In the genomic region with DNA sequence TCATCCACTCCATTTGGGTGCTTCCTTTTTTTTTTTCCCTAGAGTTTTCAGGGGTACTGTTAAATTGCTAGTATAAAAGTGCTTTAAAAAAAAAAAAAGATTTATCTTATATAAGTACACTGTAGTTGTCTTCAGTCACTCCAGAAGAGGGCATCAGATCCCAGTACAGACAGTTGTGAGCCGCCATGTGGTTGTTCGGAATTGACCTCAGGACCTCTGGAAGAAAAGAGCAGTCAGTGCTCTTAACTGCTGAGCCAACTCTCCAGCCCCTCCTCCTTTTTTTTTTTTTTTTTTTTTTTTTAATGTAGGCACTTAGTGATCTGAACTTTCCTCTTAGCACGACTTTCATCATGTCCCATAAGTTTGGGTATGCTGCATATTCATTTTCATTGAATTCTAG, we compare ENCODE assay signal across 25 mouse cellular contexts. TPM values are rescaled to one million over a fixed set of nuclear protein-coding genes. Genes with fewer than 3 reads are reported as not detected.
DNase-seq lines count a peak whose midpoint lies in the region; ATAC-seq and TF ChIP-seq lines count a peak whose summit lies in the region.
"Had no signal": no experiment of that assay in that cellular context is flagged by ENCODE, and none has a peak within 500 bp of the region (broad histone marks: within the 10 kb centered on the region; RNA-seq: fewer than 3 reads in every experiment).

No protein-coding gene starts in this region.

- no peak overlapping the region for H3K9ac ChIP-seq in liver, postnatal 0 days (replicated peaks)
- H3K9ac ChIP-seq in liver, embryonic 11.5 days (ENCODE audit: low read depth, low read length) = no peak overlapping the region
- H3K9ac ChIP-seq: neural tube, embryonic 12.5 days had no signal

- intact Hi-C loops in heart, postnatal 10 days (cut with DNase I) = loop anchor here (5.0 kb wide), 1 partner anchor 50 kb away; no protein-coding TSS in a partner anchor

- no peak for TF ChIP-seq EP300 in liver, postnatal 0 days (IDR thresholded peaks at IDR 0.05; ENCODE audit: low read depth)

- H3K27me3 ChIP-seq in heart, embryonic 10.5 days (ENCODE audit: insufficient read depth, poor library complexity, severe bottlenecking) = no peaks in the 10 kb centered on the region
- H3K27me3 ChIP-seq in liver, postnatal 0 days (ENCODE audit: insufficient read depth, low read length) = no peaks in the 10 kb centered on the region
- H3K27me3 ChIP-seq in liver, embryonic 11.5 days (replicated peaks; ENCODE audit: control insufficient read depth, insufficient read depth, low read length) = no peaks in the 10 kb centered on the region
- H3K27me3 ChIP-seq: neural tube, embryonic 12.5 days had no signal

- H3K4me2 ChIP-seq in liver, postnatal 0 days (ENCODE audit: low read depth, low read length) = no peak overlapping the region
- H3K4me2 ChIP-seq in liver, embryonic 11.5 days = no peak overlapping the region
- H3K4me2 ChIP-seq: heart, embryonic 11.5 days; midbrain, embryonic 11.5 days; neural tube, embryonic 12.5 days had no signal

- no peak overlapping the region for H3K27ac ChIP-seq in heart, embryonic 10.5 days
- H3K27ac ChIP-seq in liver, postnatal 0 days (ENCODE audit: low read depth) = no peak overlapping the region
- H3K27ac ChIP-seq in liver, embryonic 11.5 days (ENCODE audit: low read depth, low read length) = no peak overlapping the region
- H3K27ac ChIP-seq: neural tube, embryonic 12.5 days had no signal

- 30% methylated on average over 3 of the region's 3 CpGs for WGBS in heart, embryonic 10.5 days
- 31% methylated on average over 3 of the region's 3 CpGs for WGBS in liver, postnatal 0 days (ENCODE audit: insufficient replicate concordance)
- WGBS in liver, embryonic 11.5 days = 39% methylated on average over 3 of the region's 3 CpGs

- H3K4me3 ChIP-seq in heart, embryonic 10.5 days = no peak overlapping the region
- H3K4me3 ChIP-seq in liver, postnatal 0 days (ENCODE audit: low read depth, low read length) = no peak overlapping the region
- H3K4me3 ChIP-seq in liver, embryonic 11.5 days (ENCODE audit: low read depth, low read length) = no peak overlapping the region
- H3K4me3 ChIP-seq: neural tube, embryonic 12.5 days had no signal

- TF ChIP-seq CTCF in liver, postnatal 0 days (IDR thresholded peaks at IDR 0.05; ENCODE audit: low read depth) = peak; percentile 19; the same call in 1 of the 2 replicates

- DNase-seq in heart, embryonic 10.5 days (ENCODE audit: low spot score) = peak; percentile 65
- no peak for DNase-seq in heart, postnatal 10 days
- no peak for DNase-seq in liver, postnatal 0 days
- no peak for DNase-seq in liver, embryonic 11.5 days (ENCODE audit: low spot score)
- DNase-seq in R1 (ENCODE audit: low read depth, low spot score) (peak; percentile 79), MN1 (ENCODE audit: low spot score) (no peak)
- DNase-seq: adrenal gland, postnatal 36 days; cerebellum, adult 8-10 months; gastrocnemius, postnatal 14 days; lung, adult 2 months; lung, postnatal 4 days; right cerebral cortex, postnatal 14 days; thymus, postnatal 36 days had no signal

- no peaks in the 10 kb centered on the region for H3K9me3 ChIP-seq in heart, embryonic 10.5 days
- H3K9me3 ChIP-seq in liver, postnatal 0 days (ENCODE audit: low read length) = no peaks in the 10 kb centered on the region
- no peaks in the 10 kb centered on the region for H3K9me3 ChIP-seq in liver, embryonic 11.5 days (ENCODE audit: control insufficient read depth, low read length)
- H3K9me3 ChIP-seq: neural tube, embryonic 12.5 days had no signal

- no peak for ATAC-seq in liver, postnatal 0 days
- ATAC-seq in liver, embryonic 11.5 days (replicated peaks; ENCODE audit: low FRiP score) = no peak
- no peak for ATAC-seq in megakaryocyte progenitor cell, adult 5-6 weeks (replicated peaks; ENCODE audit: poor library complexity)
- ATAC-seq: activated CD4-positive, CD25-positive, alpha-beta regulatory T cell, adult 4 months had no signal

- H3K36me3 ChIP-seq in heart, embryonic 10.5 days = no peaks in the 10 kb centered on the region
- H3K36me3 ChIP-seq in liver, postnatal 0 days (replicated peaks; ENCODE audit: insufficient read depth, low read length) = no peaks in the 10 kb centered on the region
- no peaks in the 10 kb centered on the region for H3K36me3 ChIP-seq in liver, embryonic 11.5 days (ENCODE audit: control insufficient read depth, insufficient read depth, low read length)
- H3K36me3 ChIP-seq: neural tube, embryonic 12.5 days had no signal

- no peaks in the 10 kb centered on the region for H3K4me1 ChIP-seq in heart, embryonic 10.5 days
- H3K4me1 ChIP-seq in liver, postnatal 0 days (ENCODE audit: insufficient read depth) = no peaks in the 10 kb centered on the region
- no peaks in the 10 kb centered on the region for H3K4me1 ChIP-seq in liver, embryonic 11.5 days (replicated peaks; ENCODE audit: control insufficient read depth, insufficient read depth, low read length)
- H3K4me1 ChIP-seq: neural tube, embryonic 12.5 days had no signal

RNA-seq across cellular contexts. Expression of a gene that starts 6.8 kb away (rescaled TPM):
- polyA plus RNA-seq in heart, embryonic 10.5 days (2016; fragmentation: Nextera tagmentation; extraction: Ambion mirVana) = 0.50 and 0.83 TPM in 2 replicates
- not detected for total RNA-seq in heart, postnatal 10 days (2021)
- 0.46 and 0.49 TPM in 2 replicates for polyA plus RNA-seq in liver, postnatal 0 days (2015; fragmentation: Nextera tagmentation; extraction: Ambion mirVana)
- 0.19 TPM in 1 of 2 replicates, not detected in the other for polyA plus RNA-seq in liver, embryonic 11.5 days (2014; fragmentation: Nextera tagmentation; extraction: Ambion mirVana)
- total RNA-seq in megakaryocyte progenitor cell, adult 5-6 weeks (2015) = not detected in 2 replicates
- total RNA-seq in megakaryocyte progenitor cell, adult 5-6 weeks (2017) = not detected in 2 replicates
- total RNA-seq: adrenal gland, postnatal 36 days; gastrocnemius, postnatal 14 days; hematopoietic stem cell, adult 5-6 weeks; monocyte, adult 5-6 weeks had no signal
- polyA plus RNA-seq: activated CD4-positive, CD25-positive, alpha-beta regulatory T cell, adult 4 months; midbrain, embryonic 11.5 days; spleen, adult 2 months; stomach, embryonic 16.5 days had no signal

RNA-seq across cellular contexts. Expression of a gene that starts 8.8 kb away (rescaled TPM):
- 1.5 and 2.3 TPM in 2 replicates for polyA plus RNA-seq in heart, embryonic 10.5 days (2016; fragmentation: Nextera tagmentation; extraction: Ambion mirVana)
- total RNA-seq in heart, postnatal 10 days (2021) = 1 to 10 TPM; 3.0 to 4.0 TPM
- 29.8 and 31.8 TPM in 2 replicates for polyA plus RNA-seq in liver, postnatal 0 days (2015; fragmentation: Nextera tagmentation; extraction: Ambion mirVana)
- 14.4 and 19.5 TPM in 2 replicates for polyA plus RNA-seq in liver, embryonic 11.5 days (2014; fragmentation: Nextera tagmentation; extraction: Ambion mirVana)
- total RNA-seq in megakaryocyte progenitor cell, adult 5-6 weeks (2015) = 104 and 124 TPM in 2 replicates
- 76.6 and 81.9 TPM in 2 replicates for total RNA-seq in megakaryocyte progenitor cell, adult 5-6 weeks (2017)

RNA-seq across cellular contexts. Expression of a gene that starts 29.6 kb away (rescaled TPM):
- polyA plus RNA-seq in heart, embryonic 10.5 days (2016; fragmentation: Nextera tagmentation; extraction: Ambion mirVana) = not detected in 2 replicates
- total RNA-seq in heart, postnatal 10 days (2021) = not detected
- 0.32 and 0.43 TPM in 2 replicates for polyA plus RNA-seq in liver, postnatal 0 days (2015; fragmentation: Nextera tagmentation; extraction: Ambion mirVana)
- polyA plus RNA-seq in liver, embryonic 11.5 days (2014; fragmentation: Nextera tagmentation; extraction: Ambion mirVana) = not detected in 2 replicates
- 0.10 TPM in 1 of 2 replicates, not detected in the other for total RNA-seq in megakaryocyte progenitor cell, adult 5-6 weeks (2015)
- total RNA-seq in megakaryocyte progenitor cell, adult 5-6 weeks (2017) = not detected in 2 replicates
- total RNA-seq: gastrocnemius, postnatal 14 days; hematopoietic stem cell, adult 5-6 weeks; monocyte, adult 5-6 weeks had no signal
- polyA plus RNA-seq: activated CD4-positive, CD25-positive, alpha-beta regulatory T cell, adult 4 months; embryonic facial prominence, embryonic 14.5 days; heart, embryonic 11.5 days; kidney, embryonic 14.5 days; limb, embryonic 11.5 days; lung, adult 2 months; midbrain, embryonic 11.5 days; neural tube, embryonic 12.5 days; stomach, embryonic 16.5 days had no signal

RNA-seq across cellular contexts. Expression of a gene that starts 32.1 kb away (rescaled TPM):
- 161 and 210 TPM in 2 replicates for polyA plus RNA-seq in heart, embryonic 10.5 days (2016; fragmentation: Nextera tagmentation; extraction: Ambion mirVana)
- total RNA-seq in heart, postnatal 10 days (2021) = 10 to 100 TPM; 27.5 to 32.3 TPM
- polyA plus RNA-seq in liver, postnatal 0 days (2015; fragmentation: Nextera tagmentation; extraction: Ambion mirVana) = 15.5 and 20.2 TPM in 2 replicates
- 69.3 and 75.9 TPM in 2 replicates for polyA plus RNA-seq in liver, embryonic 11.5 days (2014; fragmentation: Nextera tagmentation; extraction: Ambion mirVana)
- total RNA-seq in megakaryocyte progenitor cell, adult 5-6 weeks (2015) = 2.2 TPM in 1 of 2 replicates, not detected in the other
- total RNA-seq in megakaryocyte progenitor cell, adult 5-6 weeks (2017) = 0.20 TPM in 1 of 2 replicates, not detected in the other

RNA-seq across cellular contexts. Expression of a gene that starts 35.7 kb away (rescaled TPM):
- polyA plus RNA-seq in heart, embryonic 10.5 days (2016; fragmentation: Nextera tagmentation; extraction: Ambion mirVana) = 1.2 and 1.9 TPM in 2 replicates
- total RNA-seq in heart, postnatal 10 days (2021) = not detected
- 0.95 and 1.5 TPM in 2 replicates for polyA plus RNA-seq in liver, postnatal 0 days (2015; fragmentation: Nextera tagmentation; extraction: Ambion mirVana)
- 2.8 TPM in 2 replicates for polyA plus RNA-seq in liver, embryonic 11.5 days (2014; fragmentation: Nextera tagmentation; extraction: Ambion mirVana)
- total RNA-seq in megakaryocyte progenitor cell, adult 5-6 weeks (2015) = 3.8 and 5.4 TPM in 2 replicates
- 4.2 and 5.6 TPM in 2 replicates for total RNA-seq in megakaryocyte progenitor cell, adult 5-6 weeks (2017)
- total RNA-seq: adrenal gland, postnatal 36 days; gastrocnemius, postnatal 14 days had no signal

Comparison
In these comparisons a context has a peak if more than half of its experiments do, and no peak if none do; other contexts are left out.
1. DNase-seq: peak in heart, embryonic 10.5 days (single experiment) and R1 (single experiment); none in heart, postnatal 10 days (0 of 2), liver, postnatal 0 days (single experiment), liver, embryonic 11.5 days (single experiment) and MN1 (single experiment).